Mouse (Mus musculus): ENCODE measurements at regions not wholly inside any gene's neighbourhood (a gene's known extent, or its start where the extent isn't known, plus 50 kb on each side); places are given as distances from the start of the nearest gene placed in this dataset.

DNA sequence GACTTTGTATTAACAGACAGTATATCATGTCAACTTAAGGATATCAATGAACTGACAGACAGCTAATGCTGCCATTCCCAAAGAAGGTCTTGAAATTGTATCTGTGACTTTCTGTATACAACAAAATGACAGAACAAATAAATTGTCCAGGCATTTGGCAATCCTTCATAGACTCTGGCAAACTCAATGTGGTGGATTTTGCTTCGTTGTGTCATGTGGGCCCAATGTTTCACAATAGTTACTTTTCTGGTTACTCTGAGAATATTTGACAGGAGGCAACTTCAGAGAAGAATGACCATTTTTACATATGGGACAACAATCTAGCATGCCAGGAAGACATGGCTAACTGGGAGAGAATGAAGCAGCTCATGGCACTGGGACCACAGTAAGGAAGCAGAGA is 585.9 kb downstream of the Lmo4 start:
- TF ChIP-seq CTCF (conservative IDR thresholded peaks at IDR 0.05; ENCODE audit: insufficient read depth, insufficient read length, low read depth, low read length), result no peak
- TF ChIP-seq POLR2A (IDR thresholded peaks at IDR 0.05; ENCODE audit: low read depth, low read length), result no peak

All from kidney, adult 2 months (tissue).